Mouse (Mus musculus) E14TG2a.4 (cell line): ENCODE measurements around the gene Wdr26.

Experiments used
- CTCF ChIP-seq: conservative IDR thresholded peaks from 2 replicates; pipeline ENCODE4 v1.5.1; 2014; ENCODE audit warnings: low read length
- POU5F1 ChIP-seq: IDR thresholded peaks from 2 replicates; pipeline ENCODE4 v1.6.1; 2014; ENCODE audit warnings: low read length, borderline replicate concordance

DNA sequence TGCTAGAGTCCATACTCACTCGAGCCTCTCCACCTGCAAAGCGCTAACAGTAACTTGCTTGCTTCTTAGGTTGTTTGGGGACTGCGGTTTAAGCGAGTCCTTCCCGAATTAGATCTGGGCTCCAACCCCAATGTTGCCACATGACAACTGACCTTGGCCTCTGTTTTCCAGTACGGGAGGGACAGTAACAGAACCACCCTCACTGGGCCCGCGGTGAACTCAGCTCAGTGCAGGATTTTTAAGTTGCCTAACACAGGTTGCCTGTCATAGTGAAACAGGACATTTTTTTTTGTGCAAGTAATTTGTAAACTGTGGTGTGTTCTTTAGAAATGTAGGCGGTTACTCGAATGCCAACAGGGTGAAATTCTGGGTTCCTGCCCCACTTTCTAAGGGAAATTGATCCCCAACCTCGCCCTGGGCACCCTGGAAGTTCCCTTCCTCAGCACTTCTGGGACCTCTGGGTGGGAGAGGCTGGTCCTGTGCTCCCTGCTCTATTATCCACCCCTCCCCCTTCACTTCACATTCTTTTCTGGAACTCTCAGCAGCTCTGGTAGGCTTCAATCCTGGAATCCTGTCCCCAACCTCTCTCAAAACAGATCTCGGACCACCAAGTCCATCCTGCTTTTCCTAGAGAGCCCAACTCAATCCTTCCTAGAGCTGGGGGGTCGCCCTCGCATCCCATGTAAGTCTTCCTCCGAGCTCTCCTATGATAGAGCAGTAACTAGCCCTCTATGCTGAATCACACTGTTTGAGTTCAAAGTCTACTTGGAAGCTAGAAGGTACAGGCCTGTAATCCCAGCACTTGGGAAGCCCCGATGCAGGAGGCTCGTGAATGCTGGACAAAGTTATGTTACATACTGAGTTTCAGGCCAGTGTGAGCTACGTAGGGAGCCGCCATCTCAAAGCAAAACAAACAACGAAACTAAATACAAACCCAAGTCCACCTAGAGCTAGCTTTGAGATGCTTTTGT, 46.1 kb upstream of the Wdr26 start:
- TF ChIP-seq POU5F1 (no peak), CTCF (no peak)
